Mouse (Mus musculus) heart, postnatal 4 days (tissue): ENCODE data around the gene Art2b. TPM values are rescaled to one million over a fixed set of nuclear protein-coding genes. Genes with fewer than 3 reads are reported as not detected.
"Not testable (repeated sequence)": the region's sequence is repeated elsewhere in the genome, so short reads cannot be mapped to it uniquely, and the experiment has no call there.

Experiments
- DNase-seq: peaks from one replicate; pipeline ENCODE4 v3.0.0; 2021
- total RNA-seq, 2 experiments: library from RNA; stranded (reverse); gene quantifications; 2 replicates each; pipeline ENCODE4 v1.2.3; 2021

Art2b gene
- not detected for total RNA-seq

GRCm38 (mm10) chr7:101585408-101585807 is at the start of gene Art2b:
Gene Art2b, minus strand, starts transcription at chr7:101585600.
- DNase-seq: no peak

GRCm38 (mm10) chr7:101634513-101634912 is 49.1 kb upstream of the Art2b start:
- no peak for DNase-seq

DNA sequence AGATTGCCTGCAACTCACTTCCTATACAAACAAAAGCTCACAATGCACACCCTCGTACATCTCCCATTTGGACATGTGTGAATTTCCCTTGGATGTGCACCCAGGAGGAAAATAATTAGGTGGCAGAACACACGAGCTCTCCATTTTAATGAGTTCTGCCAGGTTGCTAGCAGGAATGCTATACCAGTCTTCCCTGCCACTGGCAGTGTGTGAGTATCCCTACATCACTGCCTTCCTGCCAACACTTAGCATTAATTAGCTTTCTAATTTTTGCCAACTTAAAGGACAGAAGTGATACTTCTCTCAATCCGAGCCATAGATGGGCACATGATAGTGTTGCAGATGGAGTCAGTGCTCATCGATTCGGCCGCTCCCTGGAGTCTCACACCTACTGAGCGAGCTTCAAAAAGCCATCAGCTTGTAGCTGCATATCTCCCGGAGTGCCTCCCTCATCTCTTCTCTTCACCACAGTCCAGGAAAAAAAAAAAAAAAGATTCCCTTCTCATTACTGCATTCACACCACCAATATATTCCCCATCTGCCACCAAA is 48.3 kb upstream of the Art2b start:
- no peak for DNase-seq

DNA sequence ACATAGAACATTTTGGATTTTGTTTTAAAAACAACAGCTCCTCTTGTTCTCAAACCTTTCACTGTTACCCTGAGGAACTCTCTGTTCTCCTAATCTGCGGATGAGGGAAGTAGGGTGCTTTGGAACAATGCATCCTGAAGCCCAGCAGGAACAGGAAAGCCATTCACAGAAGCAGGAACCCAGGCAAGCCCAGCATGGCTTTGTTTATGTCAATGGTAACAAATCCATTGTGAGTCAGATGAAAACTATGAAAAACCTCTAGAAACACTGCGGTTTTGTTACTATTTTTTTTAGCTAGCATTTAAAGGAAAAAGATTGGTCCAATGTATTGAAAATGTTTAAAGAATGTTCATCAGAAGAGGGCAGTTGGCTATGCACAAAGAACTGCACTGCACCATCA is 43.1 kb upstream of the Art2b start:
- DNase-seq: no peak

GRCm38 (mm10) chr7:101627166-101627565 is 41.8 kb upstream of the Art2b start:
- DNase-seq: not testable (repeated sequence)

DNA sequence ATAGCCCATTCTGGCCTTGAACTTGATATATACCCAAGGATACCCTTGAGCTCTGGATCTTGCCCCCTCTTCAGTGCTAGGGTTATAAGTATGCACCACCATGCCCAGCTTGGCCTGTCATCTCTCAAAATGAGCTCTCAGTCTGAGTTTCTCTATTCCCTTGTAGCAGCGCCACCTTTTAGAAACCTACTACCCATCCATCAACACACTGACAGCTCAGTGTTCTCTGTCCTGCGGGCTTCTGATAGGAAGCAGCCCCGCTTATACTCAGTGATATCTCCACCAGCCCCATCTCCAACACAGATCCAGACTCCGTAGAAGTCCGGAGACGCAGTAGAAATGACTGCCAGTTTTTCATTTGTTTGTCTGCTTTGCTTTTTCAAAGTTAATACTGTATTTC is 38.9 kb upstream of the Art2b start:
- no peak for DNase-seq

- DNase-seq: not testable (repeated sequence)
Measured at GRCm38 (mm10) chr7:101621861-101622260, 36.5 kb upstream of the Art2b start.

GRCm38 (mm10) chr7:101620373-101620772 is 35.0 kb upstream of the Art2b start:
- peak; percentile 45 for DNase-seq

DNA sequence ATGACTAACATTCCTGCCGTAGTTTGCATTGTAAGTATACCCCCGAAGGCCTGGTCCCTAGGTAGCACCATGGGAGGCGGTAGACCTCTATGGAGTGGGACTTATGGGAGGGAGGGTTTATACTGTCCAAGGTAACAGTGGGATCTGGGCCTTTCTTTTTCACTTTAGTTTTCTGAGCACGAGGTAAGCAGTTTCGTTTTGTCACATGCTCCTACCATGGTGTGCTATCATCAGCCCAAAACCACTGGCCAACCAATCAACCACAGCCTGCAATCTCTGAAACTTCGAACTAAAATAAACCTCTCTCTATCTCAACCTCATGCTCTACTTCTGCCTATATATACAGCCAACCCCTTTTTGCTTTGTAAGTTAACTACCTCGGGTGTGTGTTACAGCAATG is 32.9 kb upstream of the Art2b start:
- no peak for DNase-seq

DNA sequence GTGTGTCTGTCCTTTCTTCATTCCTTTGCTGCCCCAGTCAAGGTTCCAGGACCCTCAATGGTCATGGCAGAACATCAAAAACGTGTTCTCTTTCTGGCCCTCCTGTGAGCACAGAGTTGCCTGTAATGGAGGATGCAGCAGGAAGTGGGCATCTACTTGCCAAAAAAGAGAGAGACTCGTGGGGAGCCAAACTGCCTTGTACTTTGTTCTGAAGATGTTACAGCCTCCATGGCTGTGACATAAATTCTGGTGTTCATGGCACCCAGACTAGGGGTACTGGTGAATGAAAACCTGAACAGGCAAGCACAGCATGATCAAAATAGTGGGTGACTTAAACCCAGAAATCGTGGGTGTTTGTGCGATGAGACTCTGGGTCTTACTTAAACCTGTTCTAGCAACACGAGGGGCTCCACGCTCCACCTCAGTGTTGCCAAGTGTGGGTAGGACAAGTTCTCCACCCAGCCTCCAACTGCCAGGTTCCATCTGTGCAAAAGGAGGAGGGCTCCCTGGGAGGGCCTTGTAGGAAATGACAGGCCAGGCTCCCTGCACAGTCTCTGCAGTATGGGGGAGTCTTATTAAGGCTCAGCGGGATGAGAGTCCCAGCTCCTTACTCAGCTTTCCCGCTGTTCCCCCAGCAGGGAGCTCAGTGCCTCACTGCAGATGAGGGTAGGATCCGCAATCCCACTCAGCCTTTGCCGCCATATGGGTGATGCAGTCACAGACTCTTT is 32.2 kb upstream of the Art2b start:
- no peak for DNase-seq

- no peak for DNase-seq
Measured at GRCm38 (mm10) chr7:101616136-101616835, 30.9 kb upstream of the Art2b start.

DNA sequence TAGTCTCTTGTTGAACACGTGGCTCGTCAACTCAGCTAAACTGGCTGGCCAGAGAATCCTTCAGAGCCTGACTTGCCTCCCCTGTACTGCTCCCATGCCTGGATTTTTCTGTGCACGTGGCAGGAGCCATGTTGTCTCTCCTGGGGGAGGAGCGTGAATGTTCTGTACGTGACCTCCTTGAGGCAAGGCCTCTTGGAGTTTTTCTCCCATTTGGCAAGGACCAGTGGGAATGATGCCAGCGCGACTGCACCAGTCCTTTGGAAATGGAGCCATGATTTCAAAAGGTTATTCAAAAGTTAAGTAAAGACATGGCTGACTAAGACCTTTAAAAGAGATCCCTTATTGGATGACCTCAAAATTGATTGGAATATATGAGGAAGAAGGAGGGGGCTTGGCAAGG is 30.0 kb upstream of the Art2b start:
- DNase-seq: no peak

GRCm38 (mm10) chr7:101612786-101613527 is 27.6 kb upstream of the Art2b start:
- DNase-seq: not testable (repeated sequence)

- DNase-seq: no peak
Measured at GRCm38 (mm10) chr7:101607845-101608244, 22.4 kb upstream of the Art2b start.

- no peak for DNase-seq
Measured at GRCm38 (mm10) chr7:101600406-101600805, 15.0 kb upstream of the Art2b start.

DNA sequence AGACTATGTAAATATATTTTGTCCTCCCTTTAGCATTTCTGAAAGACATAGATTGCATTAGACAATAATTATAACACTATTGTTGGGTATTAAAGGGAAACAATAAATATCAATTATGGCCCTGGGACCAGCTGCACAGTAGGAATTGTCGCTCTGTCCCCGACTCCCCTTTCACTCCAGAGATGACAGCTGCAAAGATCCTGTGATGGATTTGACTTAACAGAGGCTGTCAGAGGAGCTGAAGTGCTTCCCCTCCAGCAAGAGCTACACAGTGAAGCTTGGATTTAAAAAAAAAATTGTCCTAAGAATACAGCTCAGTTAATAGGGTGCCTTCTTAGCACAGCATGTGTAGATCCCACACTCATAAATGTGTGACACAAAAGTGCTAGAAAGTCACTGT is 13.1 kb upstream of the Art2b start:
- no peak for DNase-seq

DNA sequence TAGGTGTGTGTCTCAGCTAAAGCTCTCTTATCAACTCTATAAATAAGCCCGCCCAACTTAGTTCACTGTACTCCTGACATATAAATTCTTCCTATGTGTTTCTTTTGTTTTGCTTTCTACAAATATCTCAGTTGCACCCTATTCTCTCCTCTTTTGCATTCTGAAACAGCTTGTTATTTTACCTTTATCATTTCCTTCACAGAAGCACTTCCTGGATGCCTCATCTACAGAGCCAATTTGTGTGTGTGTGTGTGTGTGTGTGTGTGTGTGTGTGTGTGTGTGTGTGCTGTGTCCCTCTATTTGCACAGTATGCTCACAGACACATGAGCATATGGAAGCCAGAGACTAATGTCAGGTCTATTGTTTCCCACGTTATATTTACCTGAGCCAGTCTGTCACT is 9.6 kb upstream of the Art2b start:
- no peak for DNase-seq

DNA sequence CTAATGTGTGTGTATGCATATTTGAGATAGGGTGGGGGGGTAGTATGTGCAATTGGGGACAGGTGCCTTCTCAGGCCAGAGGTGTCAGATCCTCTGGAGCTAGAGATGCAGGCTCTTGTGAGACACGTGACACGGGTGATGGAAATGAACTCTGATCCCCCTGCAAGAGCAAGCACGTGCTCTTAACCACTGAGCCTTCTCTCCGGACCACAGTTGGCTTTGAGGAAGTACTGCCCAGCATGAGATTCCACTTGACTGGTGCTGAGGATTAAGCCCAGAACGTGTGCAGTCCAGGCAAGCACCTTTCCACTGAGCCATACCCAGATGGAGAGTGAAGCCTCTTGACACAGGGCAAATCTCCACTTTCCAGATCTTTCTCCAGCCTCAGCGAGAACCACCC is 1.1 kb downstream of the Art2b start:
- DNase-seq: not testable (repeated sequence)

GRCm38 (mm10) chr7:101582012-101582411 is 3.4 kb downstream of the Art2b start:
- DNase-seq: no peak

GRCm38 (mm10) chr7:101580863-101581262 is 4.5 kb downstream of the Art2b start:
- not testable (repeated sequence) for DNase-seq

- no peak for DNase-seq
Measured at GRCm38 (mm10) chr7:101574413-101574812, 11.0 kb downstream of the Art2b start.

DNA sequence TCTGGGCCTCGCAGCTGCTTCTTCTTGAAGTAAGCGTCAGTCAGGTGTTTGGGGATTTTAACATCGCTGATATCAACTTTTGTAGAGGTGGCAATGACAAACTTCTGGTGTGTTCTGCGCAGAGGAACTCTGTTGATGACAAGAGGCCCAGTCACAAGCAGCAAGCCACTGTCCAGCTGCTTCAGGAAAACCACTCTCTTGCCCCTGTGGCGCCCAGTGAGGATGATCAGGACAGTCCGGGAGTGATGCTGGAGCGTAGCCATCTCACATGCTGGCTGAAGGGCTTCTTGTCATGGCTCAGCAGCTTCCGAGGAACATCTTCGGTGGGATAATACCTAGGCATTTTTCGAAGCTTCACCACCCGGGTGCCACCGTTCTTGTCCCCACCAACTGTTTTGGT is 11.8 kb downstream of the Art2b start:
- DNase-seq: not testable (repeated sequence)

DNA sequence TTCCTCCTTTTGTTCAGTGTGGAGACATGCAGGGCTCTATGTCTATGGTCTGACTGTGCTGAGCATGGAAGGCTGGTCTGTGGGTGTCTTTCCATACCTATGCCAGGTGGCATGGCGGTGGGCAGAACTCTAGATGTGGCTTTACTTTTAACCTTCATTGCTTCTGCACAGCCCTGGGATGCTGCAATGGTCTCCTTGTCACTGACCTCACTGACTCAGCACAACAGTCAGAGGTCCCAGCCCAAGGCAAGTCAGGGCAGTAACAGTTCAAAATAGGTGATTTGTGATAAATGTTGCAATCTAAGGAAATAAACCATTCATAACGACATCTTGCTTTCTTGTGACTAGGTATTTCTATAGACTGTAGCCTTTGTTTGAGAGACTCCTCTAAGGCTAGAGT is 21.3 kb downstream of the Art2b start:
- DNase-seq: no peak
